Mouse (Mus musculus): ENCODE measurements around the gene Dok4.

Gene Dok4

GRCm38 (mm10) chr8:94869146-94869545 is 7.0 kb downstream of the Dok4 start:
- TF ChIP-seq GATA4 (IDR thresholded peaks at IDR 0.05; ENCODE audit: insufficient replicate concordance, low read length): no peak

GRCm38 (mm10) chr8:94866921-94867320 is 9.2 kb downstream of the Dok4 start:
- no peak for TF ChIP-seq GATA4 (IDR thresholded peaks at IDR 0.05; ENCODE audit: insufficient replicate concordance, low read length)

GRCm38 (mm10) chr8:94865292-94865691 is 10.8 kb downstream of the Dok4 start:
- no peak for TF ChIP-seq GATA4 (IDR thresholded peaks at IDR 0.05; ENCODE audit: insufficient replicate concordance, low read length)

- no peak for TF ChIP-seq GATA4 (IDR thresholded peaks at IDR 0.05; ENCODE audit: insufficient replicate concordance, low read length)
These were observed 12.0 kb downstream of the Dok4 start for GRCm38 (mm10) chr8:94863897-94864673.

- TF ChIP-seq GATA4 (IDR thresholded peaks at IDR 0.05; ENCODE audit: insufficient replicate concordance, low read length): no peak
These were observed 13.5 kb downstream of the Dok4 start for GRCm38 (mm10) chr8:94862487-94863220.

GRCm38 (mm10) chr8:94861352-94861910 is 14.7 kb downstream of the Dok4 start:
- no peak for TF ChIP-seq GATA4 (IDR thresholded peaks at IDR 0.05; ENCODE audit: insufficient replicate concordance, low read length)

GRCm38 (mm10) chr8:94857346-94858173 is 18.6 kb downstream of the Dok4 start, which contains the start of gene Polr2c:
Gene Polr2c (plus strand): TSS chr8:94857450.
- peak; percentile 61; the same call in 1 of the 2 replicates for TF ChIP-seq GATA4 (IDR thresholded peaks at IDR 0.05; ENCODE audit: insufficient replicate concordance, low read length)

- no peak for TF ChIP-seq GATA4 (IDR thresholded peaks at IDR 0.05; ENCODE audit: insufficient replicate concordance, low read length)
These were observed 19.2 kb downstream of the Dok4 start for GRCm38 (mm10) chr8:94857011-94857345.

GRCm38 (mm10) chr8:94850049-94850448 is 26.1 kb downstream of the Dok4 start:
- TF ChIP-seq GATA4 (IDR thresholded peaks at IDR 0.05; ENCODE audit: insufficient replicate concordance, low read length): no peak

- TF ChIP-seq GATA4 (IDR thresholded peaks at IDR 0.05; ENCODE audit: insufficient replicate concordance, low read length): no peak
These were observed 34.9 kb downstream of the Dok4 start for GRCm38 (mm10) chr8:94841183-94841582.

- TF ChIP-seq GATA4 (IDR thresholded peaks at IDR 0.05; ENCODE audit: insufficient replicate concordance, low read length): no peak
These were observed 37.5 kb downstream of the Dok4 start for GRCm38 (mm10) chr8:94838600-94838999.

GRCm38 (mm10) chr8:94837662-94838574 is 38.2 kb downstream of the Dok4 start, which contains the start of the genes Coq9 and Ciapin1:
Gene Coq9 (plus strand): TSS chr8:94838321.
Gene Ciapin1 (minus strand): TSS chr8:94838358.
- TF ChIP-seq GATA4 (IDR thresholded peaks at IDR 0.05; ENCODE audit: insufficient replicate concordance, low read length): peak; percentile 3; the same call in 1 of the 2 replicates

- TF ChIP-seq GATA4 (IDR thresholded peaks at IDR 0.05; ENCODE audit: insufficient replicate concordance, low read length): no peak
These were observed 39.5 kb downstream of the Dok4 start for GRCm38 (mm10) chr8:94836456-94837240.

Measured in liver, adult (tissue).